Mouse (Mus musculus) olfactory bulb, adult 2 months (tissue): Measurements from ENCODE around the gene Grin3b.

ENCODE experiments used
- CTCF ChIP-seq: fragments of 200-500 bp; IDR thresholded peaks from 2 replicates; pipeline ENCODE4 v1.5.1; 2012; ENCODE audit warnings: low read depth, mild to moderate bottlenecking, low read length, moderate library complexity; ENCODE audit not compliant: insufficient read depth
- POLR2A ChIP-seq: fragments of 200-500 bp; IDR thresholded peaks from 2 replicates; pipeline ENCODE4 v1.6.1; 2012; ENCODE audit warnings: mild to moderate bottlenecking, low read depth, low read length, moderate library complexity; ENCODE audit not compliant: insufficient read depth

- no peak for TF ChIP-seq CTCF
- no peak; the same call in 1 of the 2 replicates for TF ChIP-seq POLR2A
Measured at GRCm38 (mm10) chr10:79997034-79997760, 26.7 kb downstream of the Grin3b start.
